Mouse (Mus musculus): ENCODE results near the gene Ociad1. TPM values are rescaled to one million over a fixed set of nuclear protein-coding genes. Genes with fewer than 3 reads are reported as not detected.

The Ociad1 gene
- polyA plus RNA-seq, 1 experiment from 2014 or later, result 160 TPM

- WGBS, result 78% methylated on average over 5 of the region's 5 CpGs
- no peaks in the 10 kb centered on the region for H3K36me3 ChIP-seq (ENCODE audit: control insufficient read depth, insufficient read depth, low read length)
- H3K4me1 ChIP-seq (ENCODE audit: control insufficient read depth in 2 of 2, insufficient read depth in 2 of 2, low read length in 2 of 2), result peaks cover 10 to 14% of the 10 kb centered on the region in 2 experiments
- no peaks in the 10 kb centered on the region for H3K9me3 ChIP-seq (ENCODE audit: control insufficient read depth, low read length)
- H3K9ac ChIP-seq (ENCODE audit: low read length), result no peak overlapping the region
- ATAC-seq (ENCODE audit: insufficient number of reproducible peaks, insufficient read depth, low FRiP score, low read depth), result no peak
- no peaks in the 10 kb centered on the region for H3K27me3 ChIP-seq (ENCODE audit: control insufficient read depth, insufficient read depth, low read length)
- no peak overlapping the region for H3K27ac ChIP-seq (replicated peaks in 1 of 2; ENCODE audit: control insufficient read depth in 1 of 2, insufficient read depth in 1 of 2, low read depth in 2 of 2, low read length in 2 of 2)
- H3K4me2 ChIP-seq (ENCODE audit: low read length), result no peak overlapping the region
- no peak overlapping the region for H3K4me3 ChIP-seq (ENCODE audit: control insufficient read depth in 1 of 2, insufficient read depth in 1 of 2, low read depth in 1 of 2, low read length in 2 of 2)
These were observed 70.2 kb downstream of the Ociad1 start for GRCm38 (mm10) chr5:73362791-73363190.

Other genes with a start within 250 kb of the Ociad1 start
- 30.5 and 35.0 TPM in 2 replicates for gene Fryl, start 36.2 kb upstream of the Ociad1 start, polyA plus RNA-seq (2014; fragmentation: Nextera tagmentation; extraction: Ambion mirVana)
- 21.1 and 22.2 TPM in 2 replicates for gene Ociad2, start 48.2 kb downstream of the Ociad1 start, polyA plus RNA-seq (2014; fragmentation: Nextera tagmentation; extraction: Ambion mirVana)
- gene Cwh43, start 113.3 kb downstream of the Ociad1 start, polyA plus RNA-seq (2014; fragmentation: Nextera tagmentation; extraction: Ambion mirVana), result not detected in 2 replicates
- gene Dcun1d4, start 188.2 kb downstream of the Ociad1 start, polyA plus RNA-seq (2014; fragmentation: Nextera tagmentation; extraction: Ambion mirVana), result 20.3 and 22.0 TPM in 2 replicates